Mouse (Mus musculus) forebrain, embryonic 13.5 days (tissue): Measurements from ENCODE around the gene Pcbd1. TPM values are rescaled to one million over a fixed set of nuclear protein-coding genes. Genes with fewer than 3 reads are reported as not detected.

ENCODE experiments used
- microRNA-seq: library from miRNA; unstranded; fragments of <30 nt; microRNA quantifications from one replicate; pipeline ENCODE4, GENCODE M21; 2016
- polyA plus RNA-seq: library from polyadenylated mRNA; unstranded; fragments of >200 nt; fragmentation: Nextera tagmentation; extraction: Ambion mirVana; gene quantifications from 2 replicates; pipeline ENCODE4 v1.2.1, GENCODE M21; 2015

The Pcbd1 gene
- polyA plus RNA-seq, 1 experiment from 2014 or later = 17.1 TPM

Small RNAs within 50 kb of the gene (microRNA-seq; reads per million reads assigned to microRNA genes)
- gene Gm44308 = not detected

Other genes starting within 250 kb of the Pcbd1 start
- gene Sgpl1, start 58.4 kb downstream of the Pcbd1 start, polyA plus RNA-seq = 53.5 and 62.3 TPM in 2 replicates
- 0.85 and 1.3 TPM in 2 replicates for gene Tbata, start 82.6 kb downstream of the Pcbd1 start, polyA plus RNA-seq
- 0.13 TPM in 2 replicates for gene Adamts14, start 184.1 kb downstream of the Pcbd1 start, polyA plus RNA-seq
- gene Prf1, start 208.5 kb downstream of the Pcbd1 start, polyA plus RNA-seq = not detected in 2 replicates